Mouse (Mus musculus) olfactory bulb, adult 2 months (tissue): ENCODE results near the gene Map2k7.

Source experiments
- CTCF ChIP-seq: fragments of 200-500 bp; IDR thresholded peaks from 2 replicates; pipeline ENCODE4 v1.5.1; 2012; ENCODE audit warnings: low read depth, mild to moderate bottlenecking, low read length, moderate library complexity; ENCODE audit not compliant: insufficient read depth
- POLR2A ChIP-seq: fragments of 200-500 bp; IDR thresholded peaks from 2 replicates; pipeline ENCODE4 v1.6.1; 2012; ENCODE audit warnings: mild to moderate bottlenecking, low read depth, low read length, moderate library complexity; ENCODE audit not compliant: insufficient read depth

- TF ChIP-seq CTCF = no peak
- no peak for TF ChIP-seq POLR2A
These were observed 11.7 kb upstream of the Map2k7 start, which contains the start of gene Lrrc8e for GRCm38 (mm10) chr8:4226739-4227347.
